Mouse (Mus musculus): Measurements from ENCODE around the gene Gm13030. TPM values are rescaled to one million over a fixed set of nuclear protein-coding genes. Genes with fewer than 3 reads are reported as not detected.

The Gm13030 gene
- total RNA-seq, 2 experiments from 2014 or later = not detected

Other genes with a start within 250 kb of the Gm13030 start
- not detected for gene Vwa5b1, start 238.1 kb downstream of the Gm13030 start, total RNA-seq (2021)
- not detected for gene Pla2g2c, start 149.2 kb downstream of the Gm13030 start, total RNA-seq (2021)
- gene Ubxn10, start 136.8 kb downstream of the Gm13030 start, total RNA-seq (2021) = under 1 TPM; 0.09 to 0.33 TPM
- under 1 TPM in 1 of 2 experiments, not detected in 1; 0.11 TPM for gene Pla2g2f, start 116.3 kb downstream of the Gm13030 start, total RNA-seq (2021)
- gene Pla2g2d, start 98.2 kb downstream of the Gm13030 start, total RNA-seq (2021) = under 1 TPM; 0.39 to 0.59 TPM
- 1 to 10 TPM; 1.6 to 5.4 TPM for gene Pla2g5, start 10.5 kb downstream of the Gm13030 start, total RNA-seq (2021)
- gene Pla2g2e, start 4.0 kb upstream of the Gm13030 start, total RNA-seq (2021) = not detected
- gene Otud3, start 40.0 kb upstream of the Gm13030 start, total RNA-seq (2021) = 10 to 100 TPM; 16.2 to 17.6 TPM
- not detected for gene Rnf186, start 93.1 kb upstream of the Gm13030 start, total RNA-seq (2021)
- gene Tmco4, start 98.9 kb upstream of the Gm13030 start, total RNA-seq (2021) = 10 to 100 TPM; 10.2 to 14.3 TPM
- gene Htr6, start 201.6 kb upstream of the Gm13030 start, total RNA-seq (2021) = not detected
- 10 to 100 TPM; 18.5 to 29.9 TPM for gene Nbl1, start 219.0 kb upstream of the Gm13030 start, total RNA-seq (2021)

Data from gastrocnemius, adult 18-20 months (tissue).